Mouse (Mus musculus) CH12.LX (cell line): ENCODE measurements around the gene Pbx2. TPM values are rescaled to one million over a fixed set of nuclear protein-coding genes. Genes with fewer than 3 reads are reported as not detected.

Experiments
- DNase-seq: peaks from one replicate; pipeline ENCODE4 v3.0.0-alpha.2; 2013; ENCODE audit errors: extremely low read depth
- H3K27ac ChIP-seq: 2 replicates; pipeline ENCODE4 v1.5.1; 2012; ENCODE audit warnings: low read depth, mild to moderate bottlenecking, control low read depth, moderate library complexity; ENCODE audit not compliant: insufficient read depth
- H3K27me3 ChIP-seq: replicated peaks from 2 replicates; pipeline ENCODE3; 2012; ENCODE audit warnings: inconsistent platforms
- H3K36me3 ChIP-seq, 2 experiments: replicated peaks in 1 of 2; 2 replicates each; pipeline versions ENCODE3 to v1.6.1; 2012; ENCODE audit warnings: inconsistent platforms in 1 of 2, low read length in 1 of 2, mild to moderate bottlenecking in 1 of 2, mixed read lengths in 1 of 2, moderate library complexity in 1 of 2; ENCODE audit not compliant: control insufficient read depth in 1 of 2, insufficient read depth in 1 of 2
- H3K4me1 ChIP-seq, 2 experiments: 2 replicates each; pipeline ENCODE4 v1.6.1; 2012; ENCODE audit warnings: inconsistent platforms in 1 of 2, moderate library complexity in 1 of 2; ENCODE audit not compliant: insufficient read depth in 2 of 2, control insufficient read depth in 1 of 2
- H3K4me2 ChIP-seq: 2 replicates; pipeline ENCODE4 v1.6.1; 2012; ENCODE audit warnings: low read depth, mild to moderate bottlenecking, control low read depth; ENCODE audit not compliant: poor library complexity, insufficient read depth, severe bottlenecking
- H3K4me3 ChIP-seq, 3 experiments: fragments of 150-350 bp in 1 of 3; sonication (generic) in 1 of 3; replicated peaks in 1 of 3; 2 replicates each; pipeline versions ENCODE3 to v1.5.1; 2011 to 2012; ENCODE audit warnings: low read depth in 2 of 3, low read length in 2 of 3, mild to moderate bottlenecking in 2 of 3, moderate library complexity in 2 of 3, control low read depth in 1 of 3, improper control_type of control experiment in 1 of 3, inconsistent platforms in 1 of 3, mixed read lengths in 1 of 3; ENCODE audit not compliant: poor library complexity in 1 of 3
- H3K79me2 ChIP-seq: replicated peaks from 2 replicates; pipeline ENCODE4 v1.6.1; 2012; ENCODE audit warnings: mild to moderate bottlenecking, moderate library complexity; ENCODE audit not compliant: control insufficient read depth, poor library complexity, insufficient read depth, severe bottlenecking; ENCODE audit errors: extremely low read depth
- H3K9ac ChIP-seq: 2 replicates; pipeline ENCODE4 v1.6.1; 2012; ENCODE audit warnings: low read depth, mild to moderate bottlenecking, control low read depth, moderate library complexity; ENCODE audit not compliant: insufficient read depth
- H3K9me3 ChIP-seq: replicated peaks from 2 replicates; pipeline ENCODE3; 2012; ENCODE audit warnings: low read length, inconsistent platforms, mixed read lengths
- BHLHE40 ChIP-seq: IDR thresholded peaks from 2 replicates; pipeline ENCODE4 v1.6.1; 2011; ENCODE audit warnings: mild to moderate bottlenecking, low read depth, low read length, improper control_type of control experiment
- CHD1 ChIP-seq: IDR thresholded peaks from 2 replicates; pipeline ENCODE4 v1.6.1; 2012; ENCODE audit warnings: low read depth, low read length, improper control_type of control experiment, inconsistent platforms
- CHD2 ChIP-seq: IDR thresholded peaks from 2 replicates; pipeline ENCODE4 v1.6.1; 2011; ENCODE audit warnings: low read length, improper control_type of control experiment
- CTCF ChIP-seq, 2 experiments: IDR thresholded peaks in 1 of 2; conservative IDR thresholded peaks in 1 of 2; 2 replicates each; pipeline ENCODE4 v1.5.1; 2011 to 2012; ENCODE audit warnings: low read depth in 2 of 2, low read length in 2 of 2, improper control_type of control experiment in 1 of 2, inconsistent platforms in 1 of 2, mild to moderate bottlenecking in 1 of 2, moderate library complexity in 1 of 2
- E2F4 ChIP-seq: IDR thresholded peaks from 2 replicates; pipeline ENCODE4 v1.6.1; 2011; ENCODE audit warnings: low read depth, low read length, improper control_type of control experiment; ENCODE audit not compliant: insufficient replicate concordance
- ELF1 ChIP-seq: IDR thresholded peaks from 2 replicates; pipeline ENCODE4 v1.6.1; 2014; ENCODE audit warnings: low read depth, mild to moderate bottlenecking, inconsistent platforms, low read length, improper control_type of control experiment
- EP300 ChIP-seq: IDR thresholded peaks from 2 replicates; pipeline ENCODE4 v1.6.1; 2011; ENCODE audit warnings: low read length, improper control_type of control experiment
- GABPA ChIP-seq: IDR thresholded peaks from 2 replicates; pipeline ENCODE4 v1.6.1; 2012; ENCODE audit warnings: low read depth, low read length, improper control_type of control experiment, inconsistent platforms; ENCODE audit not compliant: insufficient replicate concordance
- HCFC1 ChIP-seq: IDR thresholded peaks from 2 replicates; pipeline ENCODE4 v1.6.1; 2012; ENCODE audit warnings: low read depth, mild to moderate bottlenecking, inconsistent platforms, low read length, improper control_type of control experiment
- IRF4 ChIP-seq: IDR thresholded peaks from 2 replicates; pipeline ENCODE4 v1.6.1; 2014; ENCODE audit warnings: low read depth, mild to moderate bottlenecking, inconsistent platforms, low read length, improper control_type of control experiment
- JUND ChIP-seq: conservative IDR thresholded peaks from 2 replicates; pipeline ENCODE4 v1.6.1; 2011; ENCODE audit warnings: low read depth, low read length, improper control_type of control experiment
- KAT2A ChIP-seq: IDR thresholded peaks from 2 replicates; pipeline ENCODE4 v1.6.1; 2012; ENCODE audit warnings: low read length, improper control_type of control experiment, inconsistent platforms; ENCODE audit not compliant: insufficient replicate concordance
- MAFK ChIP-seq: IDR thresholded peaks from 2 replicates; pipeline ENCODE4 v1.6.1; 2011; ENCODE audit warnings: low read length, improper control_type of control experiment; ENCODE audit not compliant: insufficient replicate concordance
- MXI1 ChIP-seq: IDR thresholded peaks from 2 replicates; pipeline ENCODE4 v1.6.1; 2011; ENCODE audit warnings: mild to moderate bottlenecking, low read depth, low read length, improper control_type of control experiment
- MYC ChIP-seq: IDR thresholded peaks from 2 replicates; pipeline ENCODE4 v1.6.1; 2011; ENCODE audit warnings: low read depth, mild to moderate bottlenecking, improper control_type of control experiment, low read length
- NELFE ChIP-seq: IDR thresholded peaks from 2 replicates; pipeline ENCODE4 v1.6.1; 2011; ENCODE audit warnings: low read depth, low read length, improper control_type of control experiment
- PAX5 ChIP-seq: IDR thresholded peaks from 2 replicates; pipeline ENCODE4 v1.6.1; 2012; ENCODE audit warnings: low read length, inconsistent platforms, mixed read lengths
- POLR2A ChIP-seq: IDR thresholded peaks from 2 replicates; pipeline ENCODE4 v1.6.1; 2011; ENCODE audit warnings: low read depth, mild to moderate bottlenecking, improper control_type of control experiment, low read length
- RAD21 ChIP-seq: IDR thresholded peaks from 2 replicates; pipeline ENCODE4 v1.6.1; 2011; ENCODE audit warnings: low read depth, mild to moderate bottlenecking, low read length, improper control_type of control experiment, moderate library complexity
- RCOR1 ChIP-seq: conservative IDR thresholded peaks from 2 replicates; pipeline ENCODE4 v1.6.1; 2012; ENCODE audit warnings: low read depth, mild to moderate bottlenecking, inconsistent platforms, low read length, improper control_type of control experiment
- SIN3A ChIP-seq: IDR thresholded peaks from 2 replicates; pipeline ENCODE4 v1.6.1; 2012; ENCODE audit warnings: low read length, improper control_type of control experiment, inconsistent platforms
- ZKSCAN1 ChIP-seq: IDR thresholded peaks from 2 replicates; pipeline ENCODE4 v1.6.1; 2012; ENCODE audit warnings: low read depth, inconsistent platforms, low read length, improper control_type of control experiment, borderline replicate concordance
- ZMIZ1 ChIP-seq: IDR thresholded peaks from 2 replicates; pipeline ENCODE4 v1.6.1; 2012; ENCODE audit warnings: low read depth, mild to moderate bottlenecking, inconsistent platforms, low read length, improper control_type of control experiment
- ZNF384 ChIP-seq: IDR thresholded peaks from 2 replicates; pipeline ENCODE4 v1.6.1; 2012; ENCODE audit warnings: low read depth, low read length, improper control_type of control experiment, inconsistent platforms
- dilution Hi-C: fragments of 300-500 bp; cut with MboI; formaldehyde crosslinking; loops from 2 replicates; pipeline ENCODE4 v1.14.3; 2020; ENCODE audit warnings: low sequenced_read_pairs; ENCODE audit not compliant: extremely low pct_unique_long_range_greater_than_20kb, extremely low pct_ligation_motif_present
- in situ Hi-C: fragments of 300-500 bp; cut with MboI; formaldehyde crosslinking; loops from 3 replicates; pipeline ENCODE4 v1.14.3; 2019; ENCODE audit warnings: low sequenced_read_pairs, low pct_ligation_motif_present, low pct_unique_long_range_greater_than_20kb, mixed read lengths
- polyA plus RNA-seq: library from polyadenylated mRNA; unstranded; fragments of >175 nt; gene quantifications from 2 replicates; pipeline ENCODE4 v1.2.1, GENCODE M21; 2012; ENCODE audit warnings: low read depth; ENCODE audit not compliant: insufficient read length
- total RNA-seq, 2 experiments: library from RNA; depleted of rRNA; stranded (reverse); fragments of 300-350 nt in 1 of 2; fragments of >200 nt in 1 of 2; gene quantifications; 2 replicates each; pipeline ENCODE4 v1.2.3; 2012 to 2014

Pbx2 gene
- total and polyA plus RNA-seq, 3 experiments, result 30.0 to 50.5 (median 41.0) TPM

- H3K9me3 ChIP-seq, result peaks cover 14% of the 10 kb centered on the region
- no peak overlapping the region for H3K4me2 ChIP-seq
- dilution Hi-C loops, result no loop called here
- in situ Hi-C loops, result loop anchor here (5.0 kb wide), 1 partner anchor 49 kb away; the partner anchor contains the start of gene Egfl8
- no peaks in the 10 kb centered on the region for H3K36me3 ChIP-seq
- no peak overlapping the region for H3K4me3 ChIP-seq
- no peak overlapping the region for H3K9ac ChIP-seq
- no peak for DNase-seq
- TF ChIP-seq JUND (no peak), KAT2A (no peak), MYC (no peak), CHD1 (no peak), SIN3A (no peak), CTCF (conservative IDR thresholded peaks at IDR 0.05 in 1 of 2, IDR thresholded peaks at IDR 0.05 in 1 of 2; ENCODE audit: low read depth in 2 of 2, low read length in 2 of 2) (no peak), CHD2 (no peak), BHLHE40 (no peak), ZKSCAN1 (no peak), E2F4 (no peak), MXI1 (no peak)
- H3K27me3 ChIP-seq, result peaks cover 58% of the 10 kb centered on the region
- no peak overlapping the region for H3K27ac ChIP-seq
- H3K4me1 ChIP-seq, result peaks cover 0 to 2% of the 10 kb centered on the region in 2 experiments; a peak in 1 of 4 replicates
- no peaks in the 10 kb centered on the region for H3K79me2 ChIP-seq
These were observed 22.6 kb upstream of the Pbx2 start for GRCm38 (mm10) chr17:34568421-34568820.

- Histone ChIP-seq H3K27ac (no peak overlapping the region), H3K4me3 (no peak overlapping the region), H3K4me2 (no peak overlapping the region), H3K27me3 (peaks cover 47% of the 10 kb centered on the region), H3K36me3 (no peaks in the 10 kb centered on the region), H3K79me2 (no peaks in the 10 kb centered on the region), H3K9ac (no peak overlapping the region), H3K9me3 (peaks cover 14% of the 10 kb centered on the region), H3K4me1 (peaks cover 0 to 2% of the 10 kb centered on the region in 2 experiments; a peak in 1 of 4 replicates)
- no peak for DNase-seq
- dilution Hi-C loops (no loop called here), in situ Hi-C loops (loop anchor here (5.0 kb wide), 1 partner anchor 47 kb away; the partner anchor contains the start of gene Egfl8)
- TF ChIP-seq NELFE, result no peak
- TF ChIP-seq SIN3A, result no peak
- TF ChIP-seq POLR2A, result no peak
- no peak for TF ChIP-seq ZNF384
- no peak for TF ChIP-seq RCOR1
- no peak for TF ChIP-seq GABPA
- no peak for TF ChIP-seq ELF1
- TF ChIP-seq IRF4, result no peak
- TF ChIP-seq CHD2, result no peak
- no peak for TF ChIP-seq PAX5
- TF ChIP-seq MAFK, result no peak
- TF ChIP-seq RAD21, result no peak
- no peak for TF ChIP-seq KAT2A
- no peak for TF ChIP-seq HCFC1
- no peak for TF ChIP-seq ZMIZ1
- TF ChIP-seq EP300, result no peak
These were observed 21.1 kb upstream of the Pbx2 start for GRCm38 (mm10) chr17:34569919-34570318.
